Mouse (Mus musculus): ENCODE results near the gene Faim2.
A peak's percentile ranks its signal among the peaks of the same experiment; 100 is the strongest.

Faim2 gene

DNA sequence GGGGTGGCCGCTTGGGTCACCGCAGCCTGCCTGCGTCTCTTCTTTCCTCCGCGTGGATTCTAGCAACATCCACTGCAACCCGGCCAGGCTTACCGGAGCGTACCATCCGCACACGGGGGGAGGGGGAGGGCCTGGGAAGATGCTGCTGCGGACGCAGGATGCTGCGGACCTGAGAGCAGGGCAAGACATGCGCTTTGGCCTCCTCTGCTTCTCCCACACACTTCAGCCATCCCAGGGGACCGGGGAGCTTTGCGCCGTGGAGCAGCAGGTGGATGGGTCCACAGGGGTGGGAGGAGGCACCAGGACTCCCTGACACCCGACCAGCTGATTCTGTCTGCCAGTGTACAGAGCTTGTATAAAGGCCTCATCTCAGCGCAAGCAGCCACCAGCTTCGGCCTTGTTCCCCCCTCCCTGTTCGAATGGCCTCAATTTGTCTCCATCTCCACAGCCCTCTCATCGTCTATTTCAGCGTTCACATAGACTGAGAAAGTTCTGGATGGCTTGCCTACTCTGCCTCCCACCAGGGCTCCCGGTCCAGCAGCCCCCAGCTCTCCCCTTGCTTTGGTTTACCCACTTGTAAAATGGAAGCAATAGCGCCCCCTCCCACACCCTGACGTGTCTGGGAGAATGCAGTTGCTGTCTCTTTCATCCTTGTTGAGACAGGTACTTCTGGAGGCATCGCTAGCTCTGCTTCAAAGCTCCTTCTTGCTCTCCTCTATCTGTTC is at the start of gene Faim2:
Faim2 (minus strand) TSS at position 537 of the 725 bp plus-strand sequence.
- DNase-seq (ENCODE audit: low spot score in 2 of 2) = peak; percentile 43 to 52

DNA sequence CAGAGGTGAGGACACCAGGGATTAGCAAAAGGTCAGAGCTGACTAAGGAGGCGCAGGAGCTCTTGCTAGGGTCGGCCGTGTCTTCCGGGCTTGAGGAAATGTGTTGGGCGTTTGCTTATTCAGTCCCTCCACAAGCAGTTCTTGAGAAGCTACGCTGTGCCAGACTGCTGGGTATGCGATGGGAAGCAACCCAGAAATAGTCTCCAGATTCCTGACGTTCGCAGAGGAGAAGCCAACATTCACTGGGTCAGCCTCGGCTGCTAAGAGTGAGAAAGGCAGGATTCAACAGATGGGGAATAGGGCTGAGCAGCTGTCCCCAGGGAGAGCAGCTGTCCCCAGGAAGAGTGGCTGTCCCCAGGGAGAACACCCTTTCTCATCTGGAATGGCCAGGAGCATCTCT is 41.2 kb upstream of the Faim2 start:
- no peak for DNase-seq (ENCODE audit: low spot score in 2 of 2)

DNA sequence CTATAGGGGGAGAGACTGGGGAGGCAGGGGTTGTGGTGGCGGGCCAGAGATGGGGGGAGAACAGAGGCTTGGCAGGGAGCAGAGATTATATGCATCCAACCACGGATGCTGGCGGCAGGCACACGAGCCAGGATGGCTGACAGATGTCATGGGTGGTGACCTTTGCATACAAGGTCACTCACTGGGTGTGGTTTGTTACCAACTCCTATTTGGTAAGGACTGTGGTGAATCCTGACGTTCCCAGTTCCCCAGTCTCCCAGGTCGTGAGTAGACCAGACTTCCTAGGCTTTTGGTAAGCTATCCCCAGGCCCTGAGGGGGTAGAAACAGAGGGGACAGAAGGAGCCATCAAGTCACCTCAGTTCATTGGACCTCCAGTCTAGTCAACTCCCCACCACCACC is 40.7 kb upstream of the Faim2 start:
- DNase-seq (ENCODE audit: low spot score in 2 of 2) = no peak

DNA sequence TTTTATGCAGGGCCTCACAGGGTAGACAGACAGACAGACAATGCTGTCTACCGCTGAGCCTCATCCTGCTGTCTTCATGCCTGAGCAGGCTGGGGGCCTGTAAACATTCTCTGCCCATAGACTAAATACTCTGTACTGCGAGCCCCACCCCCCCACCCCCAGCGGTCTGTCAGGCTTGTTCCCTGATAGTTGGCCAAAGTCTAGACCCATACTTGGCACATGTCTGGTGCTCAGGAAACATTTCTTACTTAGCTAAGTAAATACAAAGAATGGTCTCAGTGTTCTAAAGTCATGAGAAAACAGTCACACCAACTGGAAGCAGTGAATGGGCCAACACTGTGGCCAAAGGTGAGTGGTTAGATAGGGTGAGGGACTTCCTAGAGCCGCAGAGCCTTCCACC is 39.4 kb upstream of the Faim2 start:
- no peak for DNase-seq (ENCODE audit: low spot score in 2 of 2)

DNA sequence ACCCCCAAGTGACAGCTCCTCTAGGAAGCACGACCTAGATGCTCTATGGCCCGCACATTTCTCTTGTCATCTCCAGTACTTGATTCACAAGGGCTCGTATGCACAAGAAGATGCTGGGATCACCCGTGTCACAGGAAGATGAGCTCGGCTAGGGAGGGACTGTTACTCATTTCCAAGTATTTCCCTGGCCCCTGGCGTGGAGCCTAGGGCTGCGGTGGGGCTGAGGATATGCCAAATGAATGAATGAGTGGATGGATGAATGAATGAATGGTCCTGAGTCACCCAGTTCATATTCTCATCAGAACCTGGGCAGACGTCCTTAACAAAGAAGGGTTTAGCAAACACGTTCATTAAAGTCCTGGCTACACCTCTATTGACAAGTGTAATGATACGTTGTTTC is 32.3 kb upstream of the Faim2 start:
- DNase-seq (ENCODE audit: low spot score in 2 of 2) = no peak

DNA sequence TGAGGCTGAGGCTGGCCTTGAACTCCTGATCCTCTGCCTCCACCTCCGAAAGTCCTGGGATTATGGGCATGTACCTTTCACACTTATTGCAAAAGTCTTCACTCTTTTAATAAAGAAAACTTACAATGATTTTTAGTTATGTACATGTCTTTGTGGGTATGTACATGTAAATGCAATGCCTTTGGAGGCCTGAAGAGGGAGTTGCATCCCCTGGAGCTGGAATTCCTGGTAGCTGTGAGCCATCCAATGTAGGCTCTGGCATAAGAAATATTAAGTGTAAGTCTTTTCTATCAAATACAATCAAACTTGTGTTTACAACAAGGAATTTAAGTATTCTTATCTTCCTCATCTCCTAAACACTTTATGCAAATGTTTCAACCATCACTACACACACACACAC is 31.0 kb upstream of the Faim2 start:
- no peak for DNase-seq (ENCODE audit: low spot score in 2 of 2)

DNA sequence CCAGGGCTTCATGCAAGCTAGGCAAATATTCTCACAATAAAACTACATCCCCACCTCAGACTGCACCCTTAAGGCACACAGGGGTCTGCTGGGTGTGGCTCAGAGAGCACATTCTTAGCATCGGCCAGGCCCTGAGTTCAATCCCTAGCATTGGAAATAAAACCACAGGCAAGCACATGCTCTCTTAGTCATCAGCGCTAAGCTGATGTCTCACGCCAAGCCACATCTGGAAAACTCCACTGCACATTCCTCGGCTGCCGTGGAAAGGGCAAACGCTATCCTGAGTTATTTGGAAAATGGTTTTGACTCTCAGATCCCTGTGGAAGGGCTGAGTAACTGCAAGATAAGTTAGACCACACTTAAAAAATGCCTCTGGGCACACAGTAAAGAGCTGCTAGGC is 25.8 kb upstream of the Faim2 start:
- no peak for DNase-seq (ENCODE audit: low spot score in 2 of 2)

DNA sequence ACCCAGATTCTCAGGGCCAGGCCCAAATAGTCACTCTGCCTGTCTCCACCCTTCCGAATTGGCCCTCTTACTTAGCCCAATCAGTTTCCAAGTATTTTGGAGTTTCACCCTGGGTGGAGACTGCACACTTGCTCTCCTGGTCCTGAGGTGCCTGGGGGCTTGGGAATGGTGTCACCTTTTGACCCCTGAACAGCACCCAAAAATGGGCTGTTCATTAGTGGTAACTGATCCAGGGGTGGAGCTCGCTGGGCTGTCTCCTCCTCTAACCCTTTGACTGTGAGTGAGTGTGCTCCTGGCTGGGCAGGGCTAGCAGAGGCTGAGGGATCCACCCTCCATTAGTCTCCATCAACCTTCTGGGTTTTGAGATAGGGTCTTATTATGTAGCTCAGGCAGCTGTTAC is 21.9 kb upstream of the Faim2 start:
- DNase-seq (ENCODE audit: low spot score in 2 of 2) = no peak

DNA sequence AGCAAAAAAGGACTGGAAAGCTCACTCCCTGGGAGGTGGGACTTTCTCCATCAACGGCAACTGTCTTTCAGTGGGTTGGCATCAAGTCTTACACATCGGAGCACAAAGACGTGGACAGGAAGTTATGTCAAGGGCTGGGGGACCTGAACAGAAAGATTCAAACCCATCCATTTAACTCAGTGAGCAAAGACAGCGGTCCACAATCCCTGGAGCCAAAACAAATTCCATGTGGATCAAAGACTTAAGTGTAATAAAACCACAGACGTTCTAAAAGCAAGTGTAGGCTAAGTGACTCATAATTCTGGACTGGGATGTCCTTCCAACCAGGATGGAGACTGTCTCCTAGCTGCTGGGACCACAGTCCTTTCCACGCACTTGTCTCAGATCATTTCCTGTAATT is 19.8 kb upstream of the Faim2 start:
- DNase-seq (ENCODE audit: low spot score in 2 of 2) = no peak

DNA sequence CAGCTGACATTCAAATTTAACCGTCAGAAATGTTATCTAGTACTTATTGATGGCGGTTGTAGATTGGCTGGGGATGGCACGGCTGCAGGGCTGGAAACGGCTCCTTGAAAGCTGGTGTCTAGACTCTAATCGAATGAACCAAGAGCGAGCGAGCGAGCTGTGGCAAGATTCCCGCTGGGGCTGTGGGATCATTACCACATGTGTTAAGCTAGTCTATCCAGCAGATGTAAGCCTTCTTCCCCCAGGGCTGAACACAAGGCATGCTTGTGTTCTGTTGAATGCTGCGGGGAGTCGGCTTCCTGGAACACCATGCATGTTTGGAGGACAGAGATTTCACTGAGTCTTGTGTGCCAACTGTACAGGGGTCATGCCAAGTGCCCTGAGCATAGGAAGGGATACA is 18.6 kb upstream of the Faim2 start:
- DNase-seq (ENCODE audit: low spot score in 2 of 2) = no peak

DNA sequence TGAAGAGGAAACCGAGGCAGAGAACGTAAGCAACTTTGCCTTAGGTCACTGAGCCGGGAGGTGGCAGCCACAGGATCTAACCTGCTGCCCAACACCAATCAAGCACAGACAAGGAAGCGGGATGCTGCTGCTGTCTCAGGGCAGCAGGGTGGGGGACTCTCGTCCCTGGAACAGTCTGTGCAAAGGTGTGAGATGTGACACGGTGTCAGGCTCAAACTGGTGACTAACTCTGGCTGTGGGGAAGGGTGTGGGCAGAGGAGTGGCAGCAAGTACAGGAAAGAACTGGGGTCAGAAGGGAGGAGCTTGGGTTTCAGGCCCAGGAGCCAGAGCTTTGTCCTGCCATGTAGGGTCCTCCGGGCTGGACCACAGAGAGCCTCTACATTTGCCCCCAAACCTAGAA is 16.1 kb upstream of the Faim2 start:
- no peak for DNase-seq (ENCODE audit: low spot score in 2 of 2)

DNA sequence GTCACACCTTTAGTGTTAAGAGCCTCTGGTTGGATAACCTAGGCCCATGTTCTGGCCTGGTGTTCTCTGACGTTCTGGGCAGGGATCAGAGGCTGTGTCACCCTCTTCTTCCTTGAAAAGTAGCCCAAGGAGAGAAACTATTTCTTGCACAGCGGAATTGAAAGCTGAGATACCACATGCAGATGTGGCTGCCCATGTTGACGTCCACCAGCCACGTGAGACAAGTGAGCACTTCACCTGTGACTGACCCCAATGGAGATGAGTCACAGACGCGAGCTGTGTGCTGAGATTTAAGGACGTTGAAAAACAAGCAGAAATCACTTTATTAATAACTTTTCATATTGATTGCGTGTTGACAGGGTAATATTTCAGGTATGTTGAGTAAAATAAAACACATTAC is 11.9 kb upstream of the Faim2 start:
- DNase-seq (ENCODE audit: low spot score in 2 of 2) = no peak

DNA sequence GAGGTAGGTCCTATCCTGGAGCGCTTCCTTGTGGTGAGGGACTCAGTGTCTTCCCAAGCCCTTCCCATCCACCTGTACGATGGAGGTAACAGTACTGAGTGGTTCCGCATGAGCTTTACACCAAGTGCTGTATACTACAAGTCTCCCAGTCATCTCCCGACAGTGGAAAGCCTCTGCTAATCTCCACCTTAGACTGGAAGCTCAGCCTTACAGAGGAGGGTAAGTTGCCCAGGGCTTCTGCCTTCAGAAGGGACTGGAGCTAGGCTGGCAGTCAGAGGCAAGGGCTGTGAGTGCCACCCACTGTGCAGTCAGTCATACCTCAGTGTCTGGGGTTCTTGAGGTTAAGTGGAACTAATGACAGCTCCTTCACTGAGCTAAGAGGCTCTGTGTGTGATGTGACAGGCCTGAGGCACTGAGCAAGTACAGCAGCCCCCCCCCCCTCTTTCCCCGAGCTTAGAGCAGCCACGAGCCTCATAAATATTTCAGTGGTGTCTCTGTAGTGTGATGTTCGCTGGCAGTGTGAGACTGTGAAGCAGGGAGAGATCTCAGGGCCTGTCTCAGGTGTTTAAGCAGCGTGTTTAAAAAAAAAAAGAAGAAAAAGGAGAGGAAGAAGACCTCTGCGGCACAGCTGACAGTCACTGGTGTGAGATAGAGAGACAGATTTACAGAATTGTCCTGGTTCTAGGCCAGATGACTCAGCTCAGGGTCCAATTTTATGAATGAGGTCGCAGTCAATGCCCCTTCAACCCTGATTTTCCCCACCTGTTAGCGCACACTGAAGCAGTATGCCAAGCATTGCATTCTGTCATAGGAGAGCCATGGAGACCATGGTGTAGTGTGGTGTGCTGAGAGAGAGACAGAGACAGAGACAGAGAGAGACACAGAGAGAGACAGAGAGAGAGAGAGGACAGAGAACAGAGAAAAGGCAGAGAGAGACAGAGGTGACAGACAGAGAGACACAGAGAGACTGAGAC is 9.2 kb upstream of the Faim2 start:
- DNase-seq (ENCODE audit: low spot score in 2 of 2) = no peak

DNA sequence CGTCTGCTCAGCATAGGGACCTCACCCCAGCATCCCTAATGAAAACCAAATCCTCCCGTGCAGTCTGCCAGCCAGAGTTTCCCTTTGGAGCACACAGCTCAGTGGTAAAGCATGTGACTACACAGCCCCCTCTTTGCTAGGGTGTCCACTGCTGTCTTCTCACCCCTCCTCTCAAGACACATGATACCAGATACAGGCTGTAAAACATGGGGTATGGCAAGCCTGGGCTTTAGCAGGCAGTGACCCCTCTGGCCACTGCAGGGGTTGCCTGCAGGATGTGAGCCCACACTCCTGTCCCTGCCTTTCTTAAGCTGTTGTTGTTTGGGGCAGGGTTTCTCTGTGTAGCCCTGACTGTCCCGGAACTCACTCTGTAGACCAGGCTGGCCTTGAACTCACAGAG is 4.1 kb upstream of the Faim2 start:
- DNase-seq (ENCODE audit: low spot score in 2 of 2) = no peak

DNA sequence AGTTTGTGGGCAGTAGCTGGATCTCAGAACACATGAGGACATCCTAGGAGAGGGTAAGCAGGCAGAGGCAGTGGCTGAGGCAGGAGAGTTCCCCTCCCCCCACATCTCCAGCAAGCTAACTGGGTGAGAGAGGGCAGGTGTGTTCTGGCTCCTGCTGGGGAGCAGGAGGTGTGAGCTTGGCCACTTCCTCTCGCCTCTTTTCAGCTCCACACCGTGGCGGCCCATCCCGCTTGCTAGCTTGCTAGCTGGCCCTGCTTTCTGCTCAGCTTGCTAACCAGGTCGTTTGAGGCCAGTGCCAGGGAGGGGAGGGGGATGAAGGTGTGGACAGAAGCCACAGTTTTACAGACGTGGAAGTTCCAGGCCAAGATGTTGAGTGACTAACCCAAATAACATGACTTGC is 3.2 kb upstream of the Faim2 start:
- DNase-seq (ENCODE audit: low spot score in 2 of 2) = no peak

DNA sequence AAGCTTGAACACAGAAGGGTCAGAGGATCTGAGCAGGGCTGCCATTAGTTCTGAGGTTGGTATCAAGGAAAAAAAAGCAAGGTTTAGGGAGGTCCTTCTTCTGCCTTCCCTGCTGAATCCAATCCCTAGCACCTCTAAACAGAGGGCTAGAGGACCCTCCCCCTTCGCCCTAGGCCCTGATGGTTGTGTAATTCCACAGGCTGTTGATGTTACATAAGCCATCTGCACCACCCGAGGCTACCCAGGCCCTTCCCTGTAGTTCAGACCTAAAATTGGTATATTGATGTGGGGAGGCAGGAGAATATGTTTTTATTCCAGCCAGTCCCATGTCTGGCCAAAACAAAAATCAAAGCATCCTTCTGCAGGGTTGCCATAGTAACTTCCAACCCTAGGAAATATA is 1.3 kb downstream of the Faim2 start:
- DNase-seq (ENCODE audit: low spot score in 2 of 2) = no peak

DNA sequence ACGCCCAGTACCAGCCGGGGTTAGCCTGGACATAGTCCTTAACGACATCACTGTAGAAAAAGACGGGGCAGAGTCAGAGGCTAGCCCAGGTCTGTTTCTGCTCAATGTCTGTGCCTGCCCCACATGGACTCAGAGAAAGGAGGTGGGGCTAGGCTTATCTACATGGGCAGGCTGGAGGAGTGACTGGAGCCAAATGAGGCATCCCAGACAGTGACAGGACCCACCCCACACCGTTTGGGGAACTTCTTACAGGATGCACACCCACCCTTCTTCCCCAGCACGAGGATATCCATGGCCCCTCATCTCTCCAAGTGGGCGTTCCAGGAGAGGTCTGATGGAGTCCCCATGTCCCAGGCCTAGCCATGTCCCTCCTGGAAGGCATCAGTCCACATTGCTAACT is 7.7 kb downstream of the Faim2 start:
- no peak for DNase-seq (ENCODE audit: low spot score in 2 of 2)

DNA sequence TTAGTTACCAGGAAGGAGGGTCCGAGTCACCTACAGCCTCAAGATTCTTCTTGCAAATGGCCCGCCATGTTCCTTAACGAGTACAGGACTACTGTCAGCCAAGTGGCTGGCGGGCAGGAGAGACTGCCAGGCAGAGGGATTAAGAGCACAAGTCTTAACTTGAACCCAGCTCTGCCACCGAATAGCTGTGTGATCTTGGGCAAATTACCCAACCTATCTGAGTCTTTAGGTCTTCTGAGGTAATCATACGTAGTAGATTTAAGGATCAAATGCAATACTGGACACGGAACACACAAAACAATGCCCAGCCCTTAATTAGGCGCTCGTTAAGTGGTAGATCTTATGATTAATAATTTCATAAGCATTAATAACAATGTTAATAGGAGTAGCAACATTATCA is 8.3 kb downstream of the Faim2 start:
- no peak for DNase-seq (ENCODE audit: low spot score in 2 of 2)

DNA sequence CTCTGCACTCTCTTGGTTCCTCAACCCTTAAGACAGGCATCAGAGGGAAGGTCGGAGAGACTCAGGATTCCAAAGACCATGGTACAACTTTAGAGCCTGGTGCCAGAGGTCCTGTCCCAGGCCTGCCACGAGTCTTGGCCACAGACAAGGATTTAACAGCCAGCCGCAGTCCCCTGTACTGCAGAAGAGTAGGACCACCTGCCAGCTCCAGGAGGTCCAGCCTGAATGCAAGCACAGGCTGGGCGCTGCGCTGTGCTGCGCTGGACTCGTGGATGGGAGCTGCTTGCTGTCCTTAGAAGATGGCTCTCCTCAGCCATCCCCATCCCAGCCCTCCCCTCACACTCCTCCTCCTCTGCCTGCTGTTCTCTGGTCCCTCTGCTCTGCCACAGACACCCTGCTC is 10.2 kb downstream of the Faim2 start:
- no peak for DNase-seq (ENCODE audit: low spot score in 2 of 2)

DNA sequence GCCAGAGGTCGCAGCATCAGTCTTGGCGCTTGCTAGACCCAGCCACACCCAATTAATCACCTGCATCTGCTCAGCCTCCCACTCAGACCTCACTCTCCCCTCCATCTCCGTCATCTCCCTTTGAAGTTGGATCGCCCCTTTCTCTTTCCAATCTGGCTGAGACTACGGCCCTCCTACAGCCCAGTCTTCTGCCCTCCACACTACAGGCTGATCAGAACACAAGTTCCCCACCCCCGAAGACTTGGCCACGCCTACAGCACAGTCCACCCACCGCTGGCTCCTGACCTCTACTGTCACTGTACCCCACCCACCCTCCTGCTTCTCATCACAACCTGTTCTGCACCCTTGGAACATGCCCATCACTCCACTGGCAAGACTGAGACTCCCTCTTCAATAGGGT is 11.2 kb downstream of the Faim2 start:
- DNase-seq (ENCODE audit: low spot score in 2 of 2) = no peak

DNA sequence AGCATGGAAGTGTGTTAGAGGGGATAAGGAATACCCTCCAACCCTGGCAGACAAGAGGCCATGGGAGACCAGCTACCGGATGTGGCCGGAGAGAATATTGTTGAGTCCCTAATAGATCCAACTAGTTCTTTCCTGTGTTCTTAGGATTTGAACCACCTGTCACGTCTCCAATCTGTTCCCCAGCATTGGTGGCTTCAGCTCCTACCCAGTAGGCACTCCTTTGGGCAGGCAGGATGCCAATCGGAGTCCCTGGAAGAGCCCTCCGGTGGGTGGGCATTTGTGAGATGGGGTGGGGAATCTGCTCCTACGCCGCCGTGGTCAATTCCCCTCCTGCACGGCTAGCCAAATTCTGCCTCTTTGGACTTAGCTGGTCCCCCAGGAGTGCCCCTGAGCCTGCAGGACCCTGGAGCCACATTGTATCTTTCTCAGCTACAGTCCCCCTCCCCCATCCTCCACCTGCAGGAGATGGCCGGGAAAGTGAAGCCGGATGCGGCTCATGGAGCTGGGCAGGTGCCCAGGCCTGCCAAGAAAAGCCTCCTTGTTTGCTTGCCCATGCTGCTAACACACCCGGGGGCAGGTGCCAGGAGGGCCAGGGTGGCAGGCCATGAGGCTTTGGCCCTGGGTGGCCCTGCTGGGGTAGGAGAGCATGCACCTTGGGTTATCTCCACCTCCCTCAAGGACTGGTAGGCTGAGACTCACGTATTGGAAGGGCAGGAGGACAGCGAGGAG is 16.0 kb downstream of the Faim2 start:
- no peak for DNase-seq (ENCODE audit: low spot score in 2 of 2)

DNA sequence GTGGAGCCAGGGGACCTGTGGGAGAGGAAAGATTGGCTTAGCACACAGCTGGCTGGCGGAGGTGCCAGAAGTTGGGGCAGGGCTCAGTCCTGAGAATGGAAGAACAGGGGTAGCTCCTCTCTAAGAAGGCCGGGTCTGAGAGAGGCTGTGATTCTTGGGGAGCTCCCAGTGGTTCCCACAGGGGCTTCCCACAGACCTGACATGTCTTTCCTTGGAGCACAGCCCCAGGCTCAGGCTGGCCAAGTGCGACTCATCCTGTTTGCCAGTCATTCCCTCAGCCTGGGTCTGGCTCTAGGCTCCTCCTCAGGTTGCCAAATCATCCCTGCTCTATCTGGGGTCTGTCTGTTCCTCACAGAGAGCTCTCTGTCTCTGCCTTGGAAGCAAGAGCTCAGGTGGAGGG is 17.3 kb downstream of the Faim2 start:
- no peak for DNase-seq (ENCODE audit: low spot score in 2 of 2)

DNA sequence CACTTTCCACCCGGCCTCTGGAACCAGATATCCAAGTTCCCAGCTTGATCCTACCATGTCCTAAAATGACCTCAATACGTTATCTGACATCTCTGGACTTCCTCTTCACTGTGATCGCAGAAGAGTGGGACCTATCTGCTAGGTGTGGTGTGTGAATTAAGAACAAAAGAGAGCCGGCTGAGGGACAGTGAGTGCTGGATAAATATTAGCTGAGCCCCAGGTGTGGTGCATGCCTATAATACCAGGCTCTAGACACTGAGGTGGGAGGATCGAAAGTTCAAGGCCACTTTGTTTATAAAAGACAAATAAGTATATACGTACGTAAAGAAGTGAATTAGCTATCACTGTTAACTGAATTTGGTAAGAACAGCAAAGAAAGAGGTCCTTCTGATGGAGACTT is 18.1 kb downstream of the Faim2 start:
- DNase-seq (ENCODE audit: low spot score in 2 of 2) = no peak
